Comparison of ENCODE assay signal across 22 mouse cellular contexts in the genomic region with DNA sequence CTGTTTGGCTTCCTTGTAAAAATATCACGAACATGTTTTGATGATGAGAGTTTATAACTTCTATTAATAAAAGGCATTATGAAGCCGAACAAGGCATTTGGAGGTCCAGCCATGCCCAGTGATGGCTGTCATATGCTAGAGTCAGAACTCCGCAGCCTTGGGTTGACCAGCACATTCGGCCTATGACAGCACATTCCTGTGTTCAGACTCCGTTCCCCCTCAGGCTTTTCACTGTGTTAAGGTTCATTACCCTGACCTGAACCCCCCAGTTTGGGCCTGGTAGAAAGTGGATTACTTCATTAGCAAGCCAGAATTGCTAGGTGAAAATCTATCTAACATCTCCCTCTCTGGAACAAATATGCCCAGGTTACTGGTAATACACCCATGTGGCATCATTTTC.
DNase-seq lines count a peak whose midpoint lies in the region; ATAC-seq and TF ChIP-seq lines count a peak whose summit lies in the region.
"Had no signal": no experiment of that assay in that cellular context is flagged by ENCODE, and none has a peak within 500 bp of the region (broad histone marks: within the 10 kb centered on the region; RNA-seq: fewer than 3 reads in every experiment).

No protein-coding gene starts in this region.

- WGBS in kidney, adult 2 months = 38% methylated on average over 5 of the region's 5 CpGs
- WGBS in kidney, embryonic 16.5 days = 63% methylated on average over 5 of the region's 5 CpGs
- 76% methylated on average over 5 of the region's 5 CpGs for WGBS in midbrain, embryonic 15.5 days

- no peak overlapping the region for H3K4me3 ChIP-seq in kidney, adult 2 months (ENCODE audit: insufficient read depth, low read depth, low read length)
- H3K4me3 ChIP-seq in kidney, embryonic 16.5 days (ENCODE audit: low read length) = no peak overlapping the region
- no peak overlapping the region for H3K4me3 ChIP-seq in midbrain, embryonic 15.5 days
- H3K4me3 ChIP-seq: embryonic facial prominence, embryonic 12.5 days; forebrain, embryonic 12.5 days; gastrocnemius, adult 2 months; heart, embryonic 13.5 days; hindbrain, embryonic 12.5 days had no signal

- no peaks in the 10 kb centered on the region for H3K9me3 ChIP-seq in kidney, embryonic 16.5 days (ENCODE audit: low read length)
- H3K9me3 ChIP-seq in midbrain, embryonic 15.5 days = no peaks in the 10 kb centered on the region
- H3K9me3 ChIP-seq: embryonic facial prominence, embryonic 12.5 days; forebrain, embryonic 12.5 days; heart, embryonic 13.5 days; hindbrain, embryonic 12.5 days had no signal

- TF ChIP-seq POLR2A in kidney, adult 2 months (IDR thresholded peaks at IDR 0.05; ENCODE audit: low read depth, low read length) = no peak

- H3K27ac ChIP-seq in kidney, adult 2 months (ENCODE audit: insufficient read depth, low read depth, low read length) = peak overlapping the region; percentile 59; the same call in 1 of the 2 replicates
- H3K27ac ChIP-seq in kidney, embryonic 16.5 days (ENCODE audit: low read length) = no peak overlapping the region
- no peak overlapping the region for H3K27ac ChIP-seq in midbrain, embryonic 15.5 days
- H3K27ac ChIP-seq: embryonic facial prominence, embryonic 12.5 days; forebrain, embryonic 12.5 days; heart, embryonic 13.5 days; hindbrain, embryonic 12.5 days had no signal

- peaks cover 3% of the 10 kb centered on the region; the same call in 1 of the 2 replicates for H3K4me1 ChIP-seq in kidney, adult 2 months (ENCODE audit: control insufficient read depth, insufficient read depth, low read length)
- H3K4me1 ChIP-seq in kidney, embryonic 16.5 days (ENCODE audit: insufficient read depth, low read length) = peaks cover 10% of the 10 kb centered on the region; the same call in 1 of the 2 replicates
- H3K4me1 ChIP-seq in midbrain, embryonic 15.5 days = no peaks in the 10 kb centered on the region
- H3K4me1 ChIP-seq: embryonic facial prominence, embryonic 12.5 days; forebrain, embryonic 12.5 days; hindbrain, embryonic 12.5 days had no signal

- peak; percentile 65; the same call in 1 of the 2 replicates for ATAC-seq in kidney, embryonic 16.5 days (ENCODE audit: low FRiP score, low TSS enrichment)
- ATAC-seq in midbrain, embryonic 15.5 days (replicated peaks) = no peak
- ATAC-seq: hindbrain, embryonic 16.5 days had no signal

- H3K27me3 ChIP-seq in kidney, adult 2 months (replicated peaks; ENCODE audit: control insufficient read depth, insufficient read depth, low read length) = no peaks in the 10 kb centered on the region
- no peaks in the 10 kb centered on the region for H3K27me3 ChIP-seq in kidney, embryonic 16.5 days (ENCODE audit: insufficient read depth, low read length)
- no peaks in the 10 kb centered on the region for H3K27me3 ChIP-seq in midbrain, embryonic 15.5 days (replicated peaks)
- H3K27me3 ChIP-seq: embryonic facial prominence, embryonic 12.5 days; forebrain, embryonic 12.5 days; heart, embryonic 13.5 days; hindbrain, embryonic 12.5 days had no signal

- H3K9ac ChIP-seq in kidney, embryonic 16.5 days (replicated peaks; ENCODE audit: low read length) = no peak overlapping the region
- no peak overlapping the region for H3K9ac ChIP-seq in midbrain, embryonic 15.5 days
- H3K9ac ChIP-seq: embryonic facial prominence, embryonic 12.5 days; forebrain, embryonic 12.5 days; heart, embryonic 13.5 days; hindbrain, embryonic 12.5 days had no signal

- TF ChIP-seq CTCF in kidney, adult 2 months (conservative IDR thresholded peaks at IDR 0.05; ENCODE audit: insufficient read depth, insufficient read length, low read depth, low read length) = no peak

- H3K4me2 ChIP-seq in kidney, embryonic 16.5 days (replicated peaks; ENCODE audit: low read depth, low read length) = no peak overlapping the region
- no peak overlapping the region for H3K4me2 ChIP-seq in midbrain, embryonic 15.5 days
- H3K4me2 ChIP-seq: embryonic facial prominence, embryonic 12.5 days; forebrain, embryonic 12.5 days; heart, embryonic 13.5 days; hindbrain, embryonic 12.5 days had no signal

- peak; percentile 2 for DNase-seq in embryo, embryonic 10.5 days (ENCODE audit: low spot score)
- no peak for DNase-seq in embryo, embryonic 10 days (ENCODE audit: low spot score)
- DNase-seq in kidney, adult 2 months = peak; percentile 80
- peak; percentile 64 to 73 for DNase-seq in kidney, postnatal 25 days
- DNase-seq in layer of hippocampus, postnatal 25 days (ENCODE audit: extremely low spot score in 1 of 2, low spot score in 1 of 2) = no peak
- DNase-seq in urinary bladder, postnatal 25 days (ENCODE audit: low spot score) = no peak
- DNase-seq: adrenal gland, postnatal 10 days; B cell, adult 2 months; cerebellum, adult 18-20 months; cerebellum, adult 9-11 months; cerebellum, postnatal 36 days; embryo, embryonic 11 days; gastrocnemius, adult 2 months; gastrocnemius, postnatal 25 days; heart, postnatal 4 days had no signal

- no peaks in the 10 kb centered on the region for H3K36me3 ChIP-seq in kidney, adult 2 months (ENCODE audit: control insufficient read depth, insufficient read depth, low read length)
- H3K36me3 ChIP-seq in kidney, embryonic 16.5 days (ENCODE audit: insufficient read depth, low read length) = no peaks in the 10 kb centered on the region
- H3K36me3 ChIP-seq in midbrain, embryonic 15.5 days (replicated peaks) = no peaks in the 10 kb centered on the region
- H3K36me3 ChIP-seq: embryonic facial prominence, embryonic 12.5 days; forebrain, embryonic 12.5 days; heart, embryonic 13.5 days; hindbrain, embryonic 12.5 days had no signal

Comparison
In these comparisons a context has a peak if more than half of its experiments do, and no peak if none do; other contexts are left out.
1. DNase-seq: peak in embryo, embryonic 10.5 days (single experiment), kidney, adult 2 months (single experiment) and kidney, postnatal 25 days (2 of 2); none in embryo, embryonic 10 days (single experiment), layer of hippocampus, postnatal 25 days (0 of 2) and urinary bladder, postnatal 25 days (single experiment).